Mouse (Mus musculus) intestine, embryonic 16.5 days (tissue): ENCODE data around the gene Baiap2. TPM values are rescaled to one million over a fixed set of nuclear protein-coding genes. Genes with fewer than 3 reads are reported as not detected.
A peak's percentile ranks its signal among the peaks of the same experiment; 100 is the strongest.

Experiments
- ATAC-seq: fragments of 200-750 bp; cut with Nextera tagmentation; 2 replicates; pipeline ENCODE4 v1.8.0; 2017; ENCODE audit warnings: moderate TSS enrichment, moderate library complexity
- H3K27ac ChIP-seq: fragments of 300-500 bp; sonication (generic); 2 replicates; pipeline ENCODE4 v1.5.1; 2014; ENCODE audit warnings: mild to moderate bottlenecking, low read length
- H3K27me3 ChIP-seq: fragments of 300-500 bp; sonication (generic); replicated peaks from 2 replicates; pipeline ENCODE4 v1.6.1; 2014; ENCODE audit warnings: low read length, control low read depth, mixed read lengths; ENCODE audit not compliant: control insufficient read depth, insufficient read depth
- H3K36me3 ChIP-seq: fragments of 300-500 bp; sonication (generic); 2 replicates; pipeline ENCODE4 v1.6.1; 2014; ENCODE audit warnings: low read length, control low read depth; ENCODE audit not compliant: control insufficient read depth, insufficient read depth
- H3K4me1 ChIP-seq: fragments of 300-500 bp; sonication (generic); 2 replicates; pipeline ENCODE4 v1.6.1; 2014; ENCODE audit warnings: low read length, control low read depth, mixed read lengths; ENCODE audit not compliant: control insufficient read depth, insufficient read depth
- H3K4me2 ChIP-seq: fragments of 300-500 bp; sonication (generic); 2 replicates; pipeline ENCODE4 v1.6.1; 2014; ENCODE audit warnings: low read depth, low read length, control low read depth
- H3K4me3 ChIP-seq: fragments of 300-500 bp; sonication (generic); 2 replicates; pipeline ENCODE4 v1.5.1; 2014; ENCODE audit warnings: mild to moderate bottlenecking, low read length
- H3K9ac ChIP-seq: fragments of 300-500 bp; sonication (generic); 2 replicates; pipeline ENCODE4 v1.6.1; 2014; ENCODE audit warnings: low read depth, low read length
- H3K9me3 ChIP-seq: fragments of 300-500 bp; sonication (generic); 2 replicates; pipeline ENCODE4 v1.6.1; 2016; ENCODE audit warnings: low read length, control low read depth; ENCODE audit not compliant: control insufficient read depth
- WGBS: fragments of 180-500 bp; shearing (Covaris S2); extraction: QIAGEN DNeasy Blood & Tissue Kit; methylation state at CpG from one replicate; pipeline ENCODE4 v1.1.7; 2014; 5-methylcytosine and 5-hydroxymethylcytosine counted together
- polyA plus RNA-seq: library from polyadenylated mRNA; unstranded; fragments of >200 nt; fragmentation: Nextera tagmentation; extraction: Ambion mirVana; gene quantifications from 2 replicates; pipeline ENCODE4 v1.2.1, GENCODE M21; 2015

Gene Baiap2
- polyA plus RNA-seq, 1 experiment from 2014 or later, result 11.8 TPM

DNA sequence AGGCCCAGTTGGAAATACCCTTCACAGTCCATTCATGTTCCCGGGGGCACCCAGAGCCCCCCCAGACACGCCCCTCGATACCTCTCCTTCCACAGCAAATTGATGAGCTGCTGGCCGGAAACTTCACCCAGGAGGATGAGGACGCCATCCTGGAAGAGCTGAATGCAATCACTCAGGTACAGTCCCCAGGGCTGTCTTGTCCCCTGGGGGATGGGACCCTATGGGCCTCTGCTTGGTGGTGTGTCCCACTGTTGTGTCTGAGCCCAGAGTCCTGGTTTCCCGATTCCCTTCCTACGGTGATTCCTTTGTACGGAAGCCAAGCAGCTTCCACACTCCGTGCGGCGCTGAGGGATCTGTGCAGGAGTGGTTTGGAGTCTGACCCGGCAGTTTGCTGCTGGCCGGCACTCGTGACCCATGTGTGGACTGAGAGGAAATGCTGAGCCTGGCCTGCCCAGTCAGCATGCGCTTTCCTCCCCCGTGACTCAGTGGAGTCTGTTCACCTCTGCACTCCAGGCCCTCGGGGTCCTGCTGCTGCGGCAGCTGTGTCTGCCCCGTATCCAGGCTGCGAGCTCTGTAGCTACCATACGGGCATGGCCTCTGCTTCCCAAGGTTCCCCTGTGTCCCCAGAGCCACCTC, 25.6 kb upstream of the Baiap2 start:
- 91% methylated on average over 21 of the region's 21 CpGs for WGBS
- no peak overlapping the region for H3K4me3 ChIP-seq

DNA sequence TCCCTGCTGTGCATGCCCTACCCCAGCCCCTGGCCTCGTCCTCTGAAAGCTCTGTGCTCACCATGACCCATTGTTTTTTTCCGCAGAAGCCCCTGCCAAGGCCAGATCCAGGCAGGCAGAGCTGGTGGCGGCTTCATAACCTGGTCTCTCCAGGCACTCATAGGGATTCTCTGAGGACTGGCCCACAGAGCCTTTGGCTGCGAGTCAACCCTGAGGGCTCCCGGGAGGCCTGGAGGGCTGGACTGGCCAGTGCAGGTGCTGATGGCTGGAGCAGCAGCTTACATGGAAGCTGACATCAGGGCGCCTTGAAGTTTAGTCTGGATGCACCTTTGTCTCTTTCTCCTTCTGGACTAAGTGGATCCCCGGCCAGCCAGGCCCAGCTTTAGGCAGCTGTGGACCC, 24.0 kb upstream of the Baiap2 start:
- Histone ChIP-seq H3K9ac (no peak overlapping the region), H3K27me3 (no peaks in the 10 kb centered on the region), H3K4me2 (no peak overlapping the region), H3K9me3 (no peaks in the 10 kb centered on the region), H3K4me3 (no peak overlapping the region), H3K27ac (no peak overlapping the region), H3K4me1 (peaks cover 25% of the 10 kb centered on the region), H3K36me3 (peaks cover 25% of the 10 kb centered on the region)
- no peak for ATAC-seq
- WGBS, result 89% methylated on average over 7 of the region's 7 CpGs

More for the DNA sequence above, 25.6 kb upstream of the Baiap2 start:
- no peaks in the 10 kb centered on the region for H3K9me3 ChIP-seq
- H3K4me2 ChIP-seq, result peak overlapping the region; percentile 93; the same call in 1 of the 2 replicates
- no peak for ATAC-seq
- H3K36me3 ChIP-seq, result peaks cover 25% of the 10 kb centered on the region
- H3K4me1 ChIP-seq, result peaks cover 34% of the 10 kb centered on the region
- peak overlapping the region; percentile 97; the same call in 1 of the 2 replicates for H3K9ac ChIP-seq
- peak overlapping the region; percentile 90 for H3K27ac ChIP-seq
- no peaks in the 10 kb centered on the region for H3K27me3 ChIP-seq

DNA sequence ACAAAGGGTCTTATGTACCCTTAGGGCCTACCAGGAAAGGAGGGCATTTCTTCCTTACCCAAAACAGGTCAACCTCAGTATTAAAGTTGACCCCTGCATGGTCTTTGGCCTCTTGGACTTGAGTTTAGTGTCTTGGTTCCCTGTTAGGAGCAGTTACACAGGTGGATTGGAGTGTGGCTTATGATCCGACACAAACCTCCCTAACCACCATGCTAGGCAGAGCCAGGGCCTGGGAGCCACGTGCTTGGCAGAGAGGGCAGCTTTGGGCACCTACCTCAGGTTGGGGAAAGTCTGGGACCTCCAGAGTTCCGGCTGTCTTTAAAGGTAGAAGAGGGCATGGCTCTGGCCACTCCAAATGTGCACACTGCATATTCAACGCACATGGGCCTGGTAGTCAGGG, 23.1 kb upstream of the Baiap2 start:
- 91% methylated on average over 4 of the region's 4 CpGs for WGBS
- H3K9me3 ChIP-seq, result no peaks in the 10 kb centered on the region
- no peak overlapping the region for H3K9ac ChIP-seq
- peaks cover 22% of the 10 kb centered on the region for H3K4me1 ChIP-seq
- no peak overlapping the region for H3K27ac ChIP-seq
- ATAC-seq, result no peak
- H3K36me3 ChIP-seq, result peaks cover 25% of the 10 kb centered on the region
- H3K4me3 ChIP-seq, result no peak overlapping the region
- H3K27me3 ChIP-seq, result no peaks in the 10 kb centered on the region
- H3K4me2 ChIP-seq, result no peak overlapping the region

DNA sequence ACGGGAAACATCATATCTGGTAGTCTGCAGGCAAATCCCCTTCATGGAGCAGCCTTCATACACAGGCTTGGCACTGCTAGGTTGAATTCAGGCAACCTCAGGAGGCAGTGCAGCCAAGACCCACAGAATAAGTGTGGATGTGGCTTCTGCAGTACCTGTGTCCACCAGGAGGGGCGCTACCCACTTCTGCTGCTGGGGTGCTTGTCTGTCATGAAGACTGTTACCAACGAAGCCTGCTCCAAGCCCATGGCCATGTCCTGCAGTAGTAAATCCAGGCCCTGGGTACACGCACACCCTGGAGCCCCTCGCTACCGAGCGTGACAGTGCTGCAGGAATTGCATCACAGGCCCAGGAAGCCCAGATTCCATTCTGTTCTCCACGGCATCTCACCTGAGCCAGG, 22.7 kb upstream of the Baiap2 start:
- Histone ChIP-seq H3K27ac (no peak overlapping the region), H3K4me1 (peaks cover 18% of the 10 kb centered on the region), H3K4me2 (no peak overlapping the region), H3K9me3 (no peaks in the 10 kb centered on the region), H3K4me3 (no peak overlapping the region), H3K27me3 (no peaks in the 10 kb centered on the region), H3K9ac (no peak overlapping the region), H3K36me3 (peaks cover 25% of the 10 kb centered on the region)
- ATAC-seq, result no peak
- 67% methylated on average over 8 of the region's 8 CpGs for WGBS

DNA sequence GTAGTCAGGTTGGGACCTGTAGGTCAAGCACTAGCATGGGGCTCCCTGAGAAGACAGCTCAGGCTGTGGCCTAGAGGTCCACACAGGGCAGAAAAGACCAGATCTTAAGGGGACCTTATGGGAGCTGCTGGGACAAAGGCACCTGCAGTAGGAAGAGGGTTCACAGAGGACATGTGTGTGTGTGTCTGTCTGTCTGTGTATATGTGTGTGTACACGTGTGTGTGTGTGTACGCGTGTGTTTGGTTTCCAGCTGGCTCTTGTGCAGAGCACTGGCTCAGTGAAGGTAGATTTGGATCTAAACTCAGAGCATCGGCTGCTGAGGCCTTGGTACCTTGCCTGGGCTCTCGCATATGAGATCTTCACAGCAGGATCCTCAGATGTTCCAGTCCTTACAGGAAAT, 21.9 kb upstream of the Baiap2 start:
- H3K36me3 ChIP-seq, result peaks cover 25% of the 10 kb centered on the region
- H3K9ac ChIP-seq, result no peak overlapping the region
- no peaks in the 10 kb centered on the region for H3K27me3 ChIP-seq
- H3K4me2 ChIP-seq, result no peak overlapping the region
- H3K27ac ChIP-seq, result no peak overlapping the region
- H3K9me3 ChIP-seq, result no peaks in the 10 kb centered on the region
- H3K4me3 ChIP-seq, result no peak overlapping the region
- no peak for ATAC-seq
- peaks cover 10% of the 10 kb centered on the region for H3K4me1 ChIP-seq
- 94% methylated on average over 5 of the region's 5 CpGs for WGBS

DNA sequence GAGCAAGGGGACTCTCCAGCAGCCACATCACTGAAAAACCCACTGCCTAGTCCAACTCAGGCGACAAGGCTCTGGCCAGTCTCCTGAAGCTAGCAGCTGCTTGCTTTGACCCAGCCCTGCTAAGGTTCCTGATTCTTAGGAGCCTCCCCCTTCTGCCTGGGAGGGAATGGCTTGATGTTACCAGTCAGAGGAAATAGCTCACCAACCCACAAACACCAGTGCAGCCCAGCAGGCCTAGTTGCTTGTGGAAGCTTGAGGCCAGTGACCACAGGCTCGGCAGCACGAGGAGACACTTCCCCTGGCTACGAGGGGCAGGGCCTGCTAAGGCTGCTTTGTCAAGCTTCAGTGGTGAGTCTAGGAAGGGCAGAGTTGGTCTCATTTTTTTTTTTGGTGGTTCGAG, 17.4 kb upstream of the Baiap2 start:
- Histone ChIP-seq H3K27me3 (no peaks in the 10 kb centered on the region), H3K27ac (no peak overlapping the region), H3K4me1 (0 out of 2 replicates have a peak, but pooled peaks cover 3% of the 10 kb centered on the region), H3K4me2 (no peak overlapping the region), H3K9ac (no peak overlapping the region), H3K9me3 (no peaks in the 10 kb centered on the region), H3K4me3 (no peak overlapping the region), H3K36me3 (no peaks in the 10 kb centered on the region)
- WGBS, result 72% methylated on average over 5 of the region's 5 CpGs
- no peak for ATAC-seq

DNA sequence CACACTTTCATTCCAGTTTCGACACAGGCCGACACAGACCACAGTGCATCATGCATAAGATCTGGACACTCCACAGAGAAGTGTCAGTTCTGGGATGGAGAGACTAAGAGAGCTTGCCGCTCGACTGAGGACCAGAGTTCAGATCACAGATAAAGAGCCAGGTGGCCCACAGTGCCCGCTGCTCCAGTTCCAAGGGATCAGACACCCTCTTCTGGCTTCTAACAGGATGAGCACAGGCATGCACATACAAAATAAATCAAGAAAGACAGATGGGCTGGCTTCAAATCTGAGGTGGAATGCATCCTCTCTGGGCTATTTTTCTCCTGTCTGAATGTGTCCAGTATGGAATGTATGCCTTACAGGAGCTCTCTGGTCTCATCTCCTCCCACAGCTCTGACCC, 15.8 kb upstream of the Baiap2 start:
- Histone ChIP-seq H3K36me3 (no peaks in the 10 kb centered on the region), H3K4me2 (no peak overlapping the region), H3K4me1 (0 out of 2 replicates have a peak, but pooled peaks cover 3% of the 10 kb centered on the region), H3K27me3 (no peaks in the 10 kb centered on the region), H3K27ac (no peak overlapping the region), H3K4me3 (no peak overlapping the region), H3K9ac (no peak overlapping the region), H3K9me3 (no peaks in the 10 kb centered on the region)
- WGBS, result 58% methylated on average over 5 of the region's 5 CpGs
- no peak for ATAC-seq

DNA sequence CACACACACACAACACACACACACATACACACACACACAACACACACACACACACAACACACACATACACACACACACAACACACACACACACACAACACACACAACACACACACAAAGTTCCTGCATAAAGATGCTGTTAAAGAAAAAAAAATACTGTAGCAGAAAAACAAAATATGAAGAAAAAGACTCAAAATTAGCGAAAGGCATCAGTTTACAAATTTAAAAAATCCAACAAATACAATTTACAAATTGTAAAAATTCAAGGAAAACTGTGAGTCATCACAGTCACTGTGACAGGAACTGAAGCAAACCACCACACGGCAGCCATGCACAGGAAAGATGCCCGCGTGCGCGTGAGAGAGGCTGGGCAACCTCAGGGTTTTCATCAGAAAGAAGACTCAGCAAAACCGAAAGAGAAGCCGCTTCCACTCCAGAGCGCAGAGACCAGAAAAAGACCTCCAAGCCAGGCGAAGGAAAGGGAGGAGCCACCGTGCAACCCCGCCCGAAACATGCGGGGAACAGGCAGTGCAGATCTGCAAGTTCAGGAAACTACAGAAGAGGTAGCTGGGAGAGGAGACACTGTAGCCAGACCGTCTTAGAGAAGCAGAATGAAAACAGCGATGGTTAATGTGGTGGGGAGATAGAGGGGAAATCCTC, 14.4 kb upstream of the Baiap2 start:
- Histone ChIP-seq H3K9ac (no peak overlapping the region), H3K27me3 (no peaks in the 10 kb centered on the region)

DNA sequence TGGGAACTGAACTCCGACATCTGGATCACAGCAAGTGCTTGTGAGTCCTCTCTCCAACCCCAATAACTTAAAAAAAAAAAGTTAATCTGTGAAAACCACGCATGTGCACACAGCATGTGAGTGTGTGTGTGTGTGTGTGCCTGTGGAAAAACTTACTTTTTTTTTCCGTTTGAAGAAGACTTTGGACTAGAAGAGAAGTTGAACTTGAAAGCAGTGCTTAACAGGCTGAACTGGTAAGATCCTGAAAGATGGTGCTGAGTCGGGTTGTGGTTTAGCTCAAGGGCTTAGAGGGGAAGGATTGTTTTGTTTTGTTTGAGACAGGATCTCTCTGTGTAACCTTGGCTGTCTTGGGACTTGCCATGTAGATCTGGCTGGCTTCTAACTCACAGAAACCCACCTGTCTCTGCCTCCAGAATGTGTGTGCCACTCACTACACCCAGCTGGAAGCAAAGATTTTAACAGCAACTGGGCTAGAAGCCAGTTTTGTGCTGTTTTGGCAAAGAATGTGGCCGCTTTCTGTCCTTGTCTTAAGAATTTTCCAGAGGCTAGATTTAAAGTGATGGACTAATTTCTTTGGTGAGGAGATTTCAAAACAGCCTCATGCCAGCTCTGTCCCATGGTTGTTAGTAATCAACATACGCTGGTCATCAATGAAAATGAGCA, 12.8 kb upstream of the Baiap2 start:
- 0 out of 2 replicates have a peak, but pooled peaks cover 3% of the 10 kb centered on the region for H3K4me1 ChIP-seq
- H3K27ac ChIP-seq, result no peak overlapping the region
- no peak overlapping the region for H3K4me2 ChIP-seq
- no peak overlapping the region for H3K4me3 ChIP-seq
- no peaks in the 10 kb centered on the region for H3K9me3 ChIP-seq
- H3K9ac ChIP-seq, result no peak overlapping the region
- WGBS, result 80% methylated on average over 6 of the region's 6 CpGs
- no peak for ATAC-seq
- no peaks in the 10 kb centered on the region for H3K36me3 ChIP-seq
- no peaks in the 10 kb centered on the region for H3K27me3 ChIP-seq

More for the DNA sequence above, 14.4 kb upstream of the Baiap2 start:
- Histone ChIP-seq H3K4me1 (0 out of 2 replicates have a peak, but pooled peaks cover 3% of the 10 kb centered on the region), H3K4me2 (peak overlapping the region; percentile 47), H3K27ac (peak overlapping the region; percentile 24), H3K36me3 (no peaks in the 10 kb centered on the region), H3K9me3 (no peaks in the 10 kb centered on the region), H3K4me3 (peak overlapping the region; percentile 23)
- 49% methylated on average over 16 of the region's 16 CpGs for WGBS
- peak; percentile 27; the same call in 1 of the 2 replicates for ATAC-seq
